Mouse (Mus musculus) kidney, adult 2 months (tissue): Measurements from ENCODE around the gene Specc1. TPM values are rescaled to one million over a fixed set of nuclear protein-coding genes. Genes with fewer than 3 reads are reported as not detected.

Experiments
- DNase-seq: peaks from one replicate; pipeline ENCODE4 v3.0.0; 2021
- H3K27ac ChIP-seq: fragments of 200-500 bp; 2 replicates; pipeline ENCODE4 v1.5.1; 2012; ENCODE audit warnings: low read depth, low read length, control low read depth, inconsistent platforms; ENCODE audit not compliant: insufficient read depth
- H3K27me3 ChIP-seq: fragments of 200-500 bp; replicated peaks from 2 replicates; pipeline ENCODE4 v1.6.1; 2012; ENCODE audit warnings: mild to moderate bottlenecking, moderate library complexity, low read length, inconsistent platforms; ENCODE audit not compliant: control insufficient read depth, insufficient read depth
- H3K36me3 ChIP-seq: fragments of 200-500 bp; 2 replicates; pipeline ENCODE4 v1.6.1; 2012; ENCODE audit warnings: mild to moderate bottlenecking, moderate library complexity, low read length, inconsistent platforms; ENCODE audit not compliant: control insufficient read depth, insufficient read depth
- H3K4me1 ChIP-seq: fragments of 200-500 bp; 2 replicates; pipeline ENCODE4 v1.6.1; 2011; ENCODE audit warnings: low read length; ENCODE audit not compliant: control insufficient read depth, insufficient read depth
- H3K4me3 ChIP-seq: fragments of 200-500 bp; 2 replicates; pipeline ENCODE4 v1.5.1; 2011; ENCODE audit warnings: mild to moderate bottlenecking, low read depth, low read length, control low read depth; ENCODE audit not compliant: insufficient read depth
- CTCF ChIP-seq: fragments of 200-500 bp; conservative IDR thresholded peaks from 2 replicates; pipeline ENCODE4 v1.5.1; 2011; ENCODE audit warnings: low read depth, mild to moderate bottlenecking, control low read depth, low read length, moderate library complexity, mixed read lengths; ENCODE audit not compliant: insufficient read depth, insufficient read length
- POLR2A ChIP-seq: fragments of 200-500 bp; IDR thresholded peaks from one replicate; pipeline ENCODE4 v1.6.1; 2011; ENCODE audit warnings: low read depth, low read length, control low read depth
- WGBS: fragments of 180-500 bp; shearing (Covaris S2); methylation state at CpG from one replicate; pipeline ENCODE4 v1.1.7; 2018; 5-methylcytosine and 5-hydroxymethylcytosine counted together
- polyA plus RNA-seq: library from polyadenylated mRNA; depleted of rRNA; stranded (reverse); fragments of >200 nt; gene quantifications from 2 replicates; pipeline ENCODE4 v1.2.3, GENCODE M21; 2012

Gene Specc1
- polyA plus RNA-seq, 1 experiment = 9.2 TPM

GRCm38 (mm10) chr11:62159803-62160202, 203.2 kb downstream of the Specc1 start:
- 93% methylated on average over 7 of the region's 7 CpGs for WGBS
- H3K27ac ChIP-seq = no peak overlapping the region
- no peaks in the 10 kb centered on the region for H3K27me3 ChIP-seq
- DNase-seq = no peak
- no peaks in the 10 kb centered on the region for H3K4me1 ChIP-seq
- H3K36me3 ChIP-seq = no peaks in the 10 kb centered on the region
- H3K4me3 ChIP-seq = no peak overlapping the region
- TF ChIP-seq POLR2A (no peak), CTCF (no peak)

GRCm38 (mm10) chr11:62161450-62161849, 204.9 kb downstream of the Specc1 start:
- Histone ChIP-seq H3K27ac (no peak overlapping the region), H3K27me3 (no peaks in the 10 kb centered on the region), H3K4me1 (no peaks in the 10 kb centered on the region), H3K36me3 (no peaks in the 10 kb centered on the region), H3K4me3 (no peak overlapping the region)
- WGBS = 81% methylated on average over 2 of the region's 2 CpGs
- TF ChIP-seq POLR2A = no peak
- TF ChIP-seq CTCF = no peak
- no peak for DNase-seq

GRCm38 (mm10) chr11:62164357-62164756, 207.8 kb downstream of the Specc1 start:
- Histone ChIP-seq H3K4me3 (no peak overlapping the region), H3K4me1 (no peaks in the 10 kb centered on the region)
- no peak for TF ChIP-seq POLR2A
- TF ChIP-seq CTCF = no peak

GRCm38 (mm10) chr11:62166503-62166902, 209.9 kb downstream of the Specc1 start:
- DNase-seq = no peak
- Histone ChIP-seq H3K4me3 (no peak overlapping the region), H3K27ac (no peak overlapping the region), H3K27me3 (no peaks in the 10 kb centered on the region), H3K4me1 (no peaks in the 10 kb centered on the region), H3K36me3 (peaks cover 2% of the 10 kb centered on the region; the same call in 1 of the 2 replicates)
- 82% methylated on average over 3 of the region's 3 CpGs for WGBS
- TF ChIP-seq CTCF (no peak), POLR2A (no peak)

More at GRCm38 (mm10) chr11:62164357-62164756, 207.8 kb downstream of the Specc1 start:
- Histone ChIP-seq H3K36me3 (no peaks in the 10 kb centered on the region), H3K27me3 (no peaks in the 10 kb centered on the region), H3K27ac (no peak overlapping the region)
- no peak for DNase-seq
- 96% methylated on average over 3 of the region's 3 CpGs for WGBS

- Histone ChIP-seq H3K4me1 (no peaks in the 10 kb centered on the region), H3K27ac (no peak overlapping the region), H3K27me3 (no peaks in the 10 kb centered on the region), H3K4me3 (no peak overlapping the region), H3K36me3 (peaks cover 2% of the 10 kb centered on the region; the same call in 1 of the 2 replicates)
- DNase-seq = no peak
- WGBS = 94% methylated on average over 3 of the region's 3 CpGs
- TF ChIP-seq CTCF = no peak
- TF ChIP-seq POLR2A = no peak
Measured at GRCm38 (mm10) chr11:62168146-62168545, 211.6 kb downstream of the Specc1 start.

- DNase-seq = no peak
- 92% methylated on average over 10 of the region's 10 CpGs for WGBS
- Histone ChIP-seq H3K27ac (no peak overlapping the region), H3K27me3 (no peaks in the 10 kb centered on the region), H3K4me1 (no peaks in the 10 kb centered on the region), H3K36me3 (no peaks in the 10 kb centered on the region; the same call in 1 of the 2 replicates), H3K4me3 (no peak overlapping the region)
- TF ChIP-seq CTCF (no peak), POLR2A (no peak)
Measured at GRCm38 (mm10) chr11:62177395-62178113, 221.0 kb downstream of the Specc1 start.

GRCm38 (mm10) chr11:62180791-62181190, 224.2 kb downstream of the Specc1 start:
- DNase-seq = no peak
- no peak for TF ChIP-seq POLR2A
- Histone ChIP-seq H3K27me3 (no peaks in the 10 kb centered on the region), H3K27ac (no peak overlapping the region), H3K4me1 (no peaks in the 10 kb centered on the region), H3K4me3 (no peak overlapping the region), H3K36me3 (no peaks in the 10 kb centered on the region; the same call in 1 of the 2 replicates)
- 87% methylated on average over 6 of the region's 6 CpGs for WGBS
